Mouse (Mus musculus) B cell, adult 2 months (primary cell): ENCODE data around the gene Otulinl.
A peak's percentile ranks its signal among the peaks of the same experiment; 100 is the strongest.

Source experiments
- DNase-seq, 2 experiments: peaks; one replicate each; pipeline ENCODE4 v3.0.0; 2022

Otulinl gene

DNA sequence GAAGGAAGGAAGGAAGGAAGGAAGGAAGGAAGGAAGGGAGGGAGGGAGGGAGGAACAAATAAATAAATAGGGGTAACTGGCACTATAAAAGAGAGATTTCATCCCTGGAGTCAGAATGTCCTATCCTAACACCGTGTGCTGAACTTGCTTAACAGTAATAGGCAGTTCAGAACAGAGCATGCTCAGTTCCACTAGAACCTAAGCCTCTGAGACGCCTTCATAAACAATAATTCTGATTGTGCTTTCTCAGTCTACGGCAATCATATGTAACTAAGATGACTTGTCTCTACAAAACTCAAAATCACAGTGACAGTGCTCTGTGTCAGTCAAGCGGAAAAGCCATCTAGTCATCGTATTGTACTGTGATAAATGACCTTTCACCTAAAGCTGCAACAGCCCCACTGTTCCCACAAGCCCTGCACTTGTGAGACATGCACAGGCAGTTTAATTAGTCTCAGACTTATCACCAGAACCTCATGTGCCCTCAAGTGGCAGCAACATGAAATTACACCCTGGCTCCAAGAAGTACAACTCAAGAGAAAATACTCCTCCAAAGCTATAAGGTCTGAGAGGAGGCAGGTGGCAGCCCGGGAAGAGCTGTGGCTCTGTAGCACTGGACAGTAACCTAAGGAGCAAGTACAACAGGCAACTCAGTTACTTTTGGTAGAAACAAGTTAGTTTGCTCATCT is 68.7 kb downstream of the Otulinl start:
- peak; percentile 75 for DNase-seq

DNA sequence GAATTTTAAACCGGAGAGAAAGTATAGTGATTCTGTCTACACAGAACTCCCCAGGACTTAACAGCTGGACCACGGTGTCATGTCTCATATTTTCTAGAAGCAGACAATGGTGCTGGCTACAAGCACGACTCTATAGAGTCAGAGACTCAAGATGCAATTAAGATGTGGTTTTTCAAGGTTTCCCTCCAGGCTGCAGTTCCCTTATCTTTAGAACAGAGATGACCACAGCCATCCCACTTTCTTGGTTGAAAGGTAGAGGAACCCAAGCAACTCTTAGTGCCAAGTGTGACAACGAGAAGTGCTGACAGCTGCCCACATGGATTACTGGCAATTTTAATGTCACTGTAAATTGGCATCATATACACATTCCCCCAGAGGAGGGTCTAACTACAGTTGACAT is 71.8 kb downstream of the Otulinl start:
- DNase-seq: no peak

- no peak for DNase-seq
Observed at GRCm38 (mm10) chr15:27605252-27605651, 76.1 kb downstream of the Otulinl start.
